Mouse (Mus musculus) right cerebral cortex, postnatal 36 days (tissue): ENCODE measurements around the gene Bad.

Experiments
- DNase-seq, 2 experiments: peaks; one replicate each; pipeline ENCODE4 v3.0.0; 2022; ENCODE audit warnings: low spot score in 2 of 2, mixed read lengths in 1 of 2

Bad gene

GRCm38 (mm10) chr19:6934195-6934977, 7.3 kb upstream of the Bad start, which contains the start of gene Kcnk4:
Gene Kcnk4 (minus strand): TSS chr19:6934515.
- DNase-seq, result no peak

GRCm38 (mm10) chr19:6936299-6936698, 5.4 kb upstream of the Bad start:
- DNase-seq, result no peak

GRCm38 (mm10) chr19:6937541-6938465, 3.9 kb upstream of the Bad start:
- no peak for DNase-seq

DNA sequence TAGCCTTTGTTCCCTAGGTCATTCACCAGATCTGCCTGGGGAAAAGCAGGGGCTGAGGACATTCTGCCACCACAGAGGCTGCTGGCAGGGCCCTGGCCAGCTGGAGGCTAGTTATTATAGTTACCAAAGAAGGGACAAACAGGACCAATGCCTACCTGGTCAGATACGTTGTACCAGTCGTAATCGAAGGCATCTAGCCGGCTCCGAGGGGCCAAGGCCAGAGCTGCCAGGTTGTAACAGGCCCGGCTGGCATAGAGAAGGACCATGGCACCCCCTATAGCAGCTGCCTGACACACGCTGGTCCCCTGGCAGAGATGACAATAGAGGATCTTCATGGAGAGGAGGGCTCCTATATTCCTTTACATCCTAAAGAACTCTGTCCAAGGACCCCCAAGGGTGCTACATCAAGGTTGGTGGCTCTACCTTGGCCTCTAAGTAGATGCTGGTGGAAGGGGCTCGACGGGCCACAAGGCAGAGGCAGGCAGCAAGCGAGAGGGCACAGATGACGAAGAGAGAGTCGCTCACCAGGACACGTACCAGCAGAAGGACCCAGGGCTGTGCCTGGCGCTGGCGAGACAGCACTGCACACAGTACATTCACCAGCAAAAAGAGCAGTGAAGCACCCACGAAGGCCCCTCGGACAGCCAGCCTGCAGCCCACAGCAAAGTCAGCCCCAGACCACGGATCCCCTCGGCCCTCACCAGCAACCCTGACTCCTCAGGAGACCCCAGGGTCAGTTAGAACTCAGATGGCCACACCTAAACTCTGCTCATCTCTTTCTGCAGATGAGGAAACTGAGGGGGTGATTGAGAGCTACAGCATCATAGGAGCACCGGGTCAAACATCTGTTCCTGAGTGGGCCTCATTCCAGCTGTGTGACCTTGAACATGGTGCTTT, 2.3 kb upstream of the Bad start:
- DNase-seq, result no peak

DNA sequence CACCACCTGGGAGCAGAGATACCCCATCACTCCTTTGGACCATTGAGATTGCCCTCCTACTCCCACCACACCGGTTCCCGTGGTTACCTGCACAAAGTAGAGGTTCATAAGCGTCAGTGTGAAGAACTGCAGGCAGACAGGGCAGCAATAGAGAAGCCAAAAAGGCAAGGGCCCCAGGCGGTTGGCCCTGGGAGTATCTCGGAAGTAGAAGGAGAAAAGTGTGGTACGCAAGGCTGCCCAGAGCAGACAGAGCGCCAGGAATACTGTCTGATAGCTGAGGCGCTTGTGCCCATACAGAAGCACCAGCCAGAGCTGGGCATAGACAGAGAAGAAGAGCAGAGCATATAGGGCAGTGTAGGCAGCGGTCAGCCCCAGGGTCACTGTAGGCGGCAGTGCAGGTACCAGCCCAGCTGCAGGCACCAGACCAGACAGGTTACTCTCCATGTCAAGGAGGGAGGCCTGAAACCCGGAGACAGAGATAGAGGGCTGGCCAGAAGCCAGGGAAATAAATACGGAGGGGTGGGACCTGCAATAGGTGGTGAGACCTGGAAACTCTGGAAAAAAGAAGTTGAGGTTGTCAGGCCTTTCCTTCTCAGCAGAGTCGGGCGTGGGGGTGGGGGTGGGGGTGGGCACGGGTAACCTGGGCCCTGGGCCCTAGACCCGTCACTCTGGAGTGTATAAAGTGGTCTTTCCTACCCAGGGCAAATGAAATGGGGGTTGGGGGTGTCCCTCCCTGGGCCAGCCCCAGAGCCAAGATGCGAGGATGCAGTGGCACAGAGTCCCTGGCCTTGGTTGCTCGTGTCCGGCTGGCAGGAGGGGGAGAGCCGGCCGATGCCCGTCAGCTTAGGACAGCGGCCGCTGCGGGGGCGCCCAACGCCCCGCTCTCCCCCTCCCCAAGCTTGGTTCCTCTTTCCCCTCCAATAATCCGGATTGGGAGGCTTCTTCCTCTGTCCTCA, 987 bp upstream of the Bad start:
- DNase-seq, result no peak

- peak; percentile 93 for DNase-seq
Measured at GRCm38 (mm10) chr19:6942249-6942691, 609 bp downstream of the Bad start, which contains the start of gene Gpr137. Gene Gpr137 (minus strand): TSS chr19:6942480.

- no peak for DNase-seq
Measured at GRCm38 (mm10) chr19:6942764-6943163, 1.1 kb downstream of the Bad start.

GRCm38 (mm10) chr19:6943709-6944108, 2.0 kb downstream of the Bad start:
- DNase-seq, result no peak

- no peak for DNase-seq
Measured at GRCm38 (mm10) chr19:6947742-6948141, 6.1 kb downstream of the Bad start.

- no peak for DNase-seq
Measured at GRCm38 (mm10) chr19:6948186-6948585, 6.5 kb downstream of the Bad start.

GRCm38 (mm10) chr19:6949532-6949931, 7.9 kb downstream of the Bad start:
- no peak for DNase-seq

DNA sequence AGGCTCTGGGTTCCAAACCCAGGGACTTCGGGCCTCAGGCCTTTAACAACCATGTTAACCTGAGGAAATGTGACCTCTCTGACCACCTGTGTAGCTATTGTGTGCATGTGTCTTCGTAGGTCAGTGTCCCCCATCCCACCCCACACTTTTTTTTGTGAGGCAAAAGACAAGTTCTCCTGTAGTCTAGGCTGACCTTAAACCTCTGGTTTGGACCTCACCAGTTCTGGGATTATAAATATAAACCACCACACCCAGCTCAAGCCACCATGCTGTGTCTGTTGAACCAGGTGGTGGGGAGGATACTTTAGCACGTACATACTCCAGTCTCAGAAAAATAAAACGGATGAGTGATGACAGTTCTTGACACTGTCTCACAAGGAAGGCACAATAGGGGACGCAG, 8.3 kb downstream of the Bad start:
- DNase-seq, result no peak

- DNase-seq, result no peak
Measured at GRCm38 (mm10) chr19:6950613-6951153, 9.0 kb downstream of the Bad start.

DNA sequence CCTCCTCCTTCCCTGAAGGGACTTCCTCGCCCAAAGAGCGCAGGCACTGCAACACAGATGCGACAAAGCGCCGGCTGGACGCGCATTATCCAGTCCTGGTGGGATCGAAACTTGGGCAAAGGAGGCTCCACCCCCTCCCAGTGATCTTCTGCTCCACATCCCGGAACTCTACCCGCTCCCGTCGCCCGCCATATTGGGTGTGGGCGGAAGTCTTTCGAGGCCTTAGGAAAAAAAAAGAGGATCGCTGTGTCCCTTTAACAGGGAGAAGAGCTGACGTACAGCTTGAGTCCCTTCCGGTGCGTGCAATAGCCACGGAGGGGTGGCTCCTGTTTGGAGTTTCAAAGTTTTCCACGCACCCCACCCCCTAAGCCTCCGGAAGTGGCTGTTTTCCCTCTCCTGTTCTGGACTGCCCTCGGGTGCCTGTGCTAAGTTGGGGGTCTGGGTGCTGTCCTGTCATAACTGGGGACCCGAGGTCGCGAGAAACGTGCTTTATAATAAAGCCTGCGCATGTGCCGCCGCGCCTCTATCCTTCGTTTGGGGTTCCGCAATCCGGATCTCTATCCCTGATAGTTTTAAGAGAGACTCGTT, 9.8 kb downstream of the Bad start:
- peak; percentile 90 to 95 for DNase-seq

DNA sequence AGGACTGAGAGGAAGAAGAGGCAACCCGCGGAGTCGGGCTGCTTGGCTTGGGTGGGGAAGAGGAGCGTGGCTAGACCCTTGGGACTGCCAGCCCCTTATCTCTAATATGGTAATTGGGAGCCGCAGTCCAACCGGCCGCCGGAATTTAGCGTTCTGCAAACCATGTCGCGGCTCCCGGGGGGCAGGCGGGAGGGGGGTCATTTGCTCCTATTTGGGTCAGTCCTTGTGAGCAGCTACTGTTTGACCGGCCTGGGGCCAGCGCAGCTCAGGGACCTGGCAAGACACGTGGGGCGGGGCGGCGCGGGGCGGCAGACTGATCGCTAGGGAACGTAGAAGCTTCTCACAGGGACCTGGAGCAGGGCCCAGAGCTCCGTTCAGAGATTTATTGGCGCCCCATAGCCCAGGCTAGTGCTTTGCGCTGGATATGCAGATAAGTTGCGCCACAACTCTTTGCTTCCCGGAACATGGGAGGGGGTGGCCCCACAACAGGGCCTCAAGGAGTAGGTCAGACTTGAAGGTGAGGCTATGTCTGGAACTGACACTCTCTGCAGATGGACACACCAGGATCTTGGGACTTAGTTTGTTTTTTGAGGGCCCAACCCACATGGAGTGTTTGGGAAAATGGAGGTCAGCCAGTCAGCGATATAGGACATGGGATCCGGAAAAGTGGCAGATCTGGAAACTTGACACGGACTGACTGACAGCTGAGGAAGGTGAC, 10.5 kb downstream of the Bad start:
- DNase-seq, result peak; percentile 62 to 73

DNA sequence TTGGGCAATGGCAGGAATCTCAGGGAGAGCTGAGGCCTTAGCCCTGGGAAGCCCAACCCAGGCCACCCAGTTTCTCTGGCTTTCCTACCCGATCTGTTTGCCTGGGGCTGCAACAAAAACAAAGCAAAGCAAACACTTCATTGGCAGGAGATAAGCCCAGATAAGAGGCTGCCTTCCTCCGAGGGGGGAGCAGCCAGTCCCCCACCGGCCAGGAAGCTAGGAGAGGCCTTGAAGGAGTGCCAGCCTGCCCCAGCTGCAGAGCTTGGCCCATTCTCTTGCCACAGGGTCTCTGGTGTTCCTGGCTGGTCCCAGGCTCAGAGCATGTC, 11.0 kb downstream of the Bad start:
- DNase-seq, result no peak

DNA sequence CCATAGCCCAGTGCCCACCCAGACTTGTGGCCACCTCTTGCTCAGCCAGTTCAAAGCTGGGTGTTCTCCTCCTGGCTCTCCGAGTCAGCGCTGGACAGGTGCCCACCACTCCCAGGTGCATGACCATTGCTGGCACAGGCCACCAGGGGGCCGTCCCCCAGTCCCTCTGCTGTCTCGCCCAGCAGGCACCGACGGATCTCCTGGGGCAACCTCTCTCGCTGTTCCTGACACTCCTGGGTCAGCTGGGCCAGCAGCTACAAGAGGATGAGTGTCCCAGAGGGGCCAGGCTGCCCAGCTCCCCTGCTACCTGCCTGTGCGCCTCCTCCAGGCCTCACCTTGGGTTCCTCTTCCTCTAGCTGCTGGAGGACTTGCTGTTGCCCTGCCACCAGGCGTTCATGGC, 12.4 kb downstream of the Bad start:
- DNase-seq, result no peak

DNA sequence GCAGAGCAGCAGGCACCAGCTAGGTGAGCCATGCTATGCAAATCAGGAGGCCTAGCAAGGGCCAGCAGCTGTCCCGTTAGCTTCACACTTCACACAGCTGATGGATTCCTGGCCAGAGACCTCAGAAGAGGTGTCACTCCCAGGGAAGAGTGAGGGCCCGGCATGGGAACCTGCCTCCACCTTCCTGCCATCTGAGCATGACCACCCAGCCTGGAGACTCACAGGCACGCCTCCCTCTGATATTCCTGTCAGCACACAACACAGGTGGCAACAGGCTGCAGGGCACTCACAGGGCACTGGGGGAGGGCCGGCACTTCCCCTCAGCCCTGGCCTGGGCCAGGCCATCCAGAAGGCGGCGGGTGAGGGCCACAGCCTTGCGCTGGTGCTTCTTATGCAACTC, 13.8 kb downstream of the Bad start:
- DNase-seq, result no peak

GRCm38 (mm10) chr19:6956461-6956860, 14.8 kb downstream of the Bad start:
- no peak for DNase-seq
